Mouse (Mus musculus) erythroblast, embryonic 14.5 days (primary cell): ENCODE measurements around the gene Actn4.

Source experiments
- GATA1 ChIP-seq: IDR thresholded peaks from 2 replicates; pipeline ENCODE4 v1.6.1; 2012; ENCODE audit warnings: low read length, inconsistent platforms, mixed read lengths
- TAL1 ChIP-seq: IDR thresholded peaks from 3 replicates; pipeline ENCODE4 v1.6.1; 2012; ENCODE audit warnings: low read length, inconsistent platforms, mixed read lengths

GRCm38 (mm10) chr7:28893643-28894265 lies 68.4 kb downstream of the Actn4 start:
- TF ChIP-seq GATA1 (no peak), TAL1 (no peak)
